Mouse (Mus musculus): ENCODE measurements around the gene Cmtm4. TPM values are rescaled to one million over a fixed set of nuclear protein-coding genes. Genes with fewer than 3 reads are reported as not detected.
A peak's percentile ranks its signal among the peaks of the same experiment; 100 is the strongest.

Gene Cmtm4
- polyA plus RNA-seq, 1 experiment from 2014 or later, result 3.2 TPM

GRCm38 (mm10) chr8:104342426-104342825 lies 53.2 kb downstream of the Cmtm4 start:
- Histone ChIP-seq H3K27me3 (ENCODE audit: control insufficient read depth, insufficient read depth, low read length) (no peaks in the 10 kb centered on the region), H3K4me2 (ENCODE audit: low read depth) (no peak overlapping the region), H3K4me1 (ENCODE audit: control insufficient read depth, insufficient read depth, low read length) (peaks cover 3% of the 10 kb centered on the region; the same call in 1 of the 2 replicates), H3K9ac (ENCODE audit: low read length) (no peak overlapping the region), H3K9me3 (ENCODE audit: control insufficient read depth, low read length) (no peaks in the 10 kb centered on the region), H3K36me3 (ENCODE audit: control insufficient read depth, insufficient read depth, low read length) (no peaks in the 10 kb centered on the region), H3K27ac (ENCODE audit: low read depth, low read length) (no peak overlapping the region), H3K4me3 (ENCODE audit: low read depth, low read length) (no peak overlapping the region)
- ATAC-seq (ENCODE audit: insufficient read depth, low FRiP score, low TSS enrichment), result no peak
- 78% methylated on average over 5 of the region's 5 CpGs for WGBS
- DNase-seq (ENCODE audit: low spot score), result no peak

GRCm38 (mm10) chr8:104341678-104342077 lies 53.9 kb downstream of the Cmtm4 start:
- Histone ChIP-seq H3K4me1 (ENCODE audit: control insufficient read depth, insufficient read depth, low read length) (peaks cover 3% of the 10 kb centered on the region; the same call in 1 of the 2 replicates), H3K36me3 (ENCODE audit: control insufficient read depth, insufficient read depth, low read length) (no peaks in the 10 kb centered on the region), H3K4me3 (ENCODE audit: low read depth, low read length) (peak overlapping the region; percentile 55), H3K27ac (ENCODE audit: low read depth, low read length) (no peak overlapping the region), H3K9ac (ENCODE audit: low read length) (peak overlapping the region; percentile 3; the same call in 1 of the 2 replicates), H3K4me2 (ENCODE audit: low read depth) (peak overlapping the region; percentile 73), H3K9me3 (ENCODE audit: control insufficient read depth, low read length) (no peaks in the 10 kb centered on the region), H3K27me3 (ENCODE audit: control insufficient read depth, insufficient read depth, low read length) (no peaks in the 10 kb centered on the region)
- ATAC-seq (ENCODE audit: insufficient read depth, low FRiP score, low TSS enrichment) (no peak), DNase-seq (ENCODE audit: low spot score) (no peak)
- 49% methylated on average over 6 of the region's 6 CpGs for WGBS

GRCm38 (mm10) chr8:104341106-104341561 lies 54.5 kb downstream of the Cmtm4 start:
- peak overlapping the region; percentile 74 for H3K9ac ChIP-seq (ENCODE audit: low read length)
- H3K4me1 ChIP-seq (ENCODE audit: control insufficient read depth, insufficient read depth, low read length), result peaks cover 3% of the 10 kb centered on the region; the same call in 1 of the 2 replicates
- under 1% methylated on average over 24 of the region's 24 CpGs for WGBS
- peak; percentile 72 for DNase-seq (ENCODE audit: low spot score)
- no peaks in the 10 kb centered on the region for H3K27me3 ChIP-seq (ENCODE audit: control insufficient read depth, insufficient read depth, low read length)
- no peaks in the 10 kb centered on the region for H3K36me3 ChIP-seq (ENCODE audit: control insufficient read depth, insufficient read depth, low read length)
- peak overlapping the region; percentile 73 for H3K4me2 ChIP-seq (ENCODE audit: low read depth)
- H3K4me3 ChIP-seq (ENCODE audit: low read depth, low read length), result peak overlapping the region; percentile 55
- peak; percentile 62 for ATAC-seq (ENCODE audit: insufficient read depth, low FRiP score, low TSS enrichment)
- 0 out of 2 replicates have a peak overlapping the region, but pooled peaks have one; percentile 1 for H3K27ac ChIP-seq (ENCODE audit: low read depth, low read length)
- no peaks in the 10 kb centered on the region for H3K9me3 ChIP-seq (ENCODE audit: control insufficient read depth, low read length)

GRCm38 (mm10) chr8:104340233-104341105 lies 55.1 kb downstream of the Cmtm4 start:
- peak overlapping the region; percentile 55 for H3K4me3 ChIP-seq (ENCODE audit: low read depth, low read length)
- H3K4me1 ChIP-seq (ENCODE audit: control insufficient read depth, insufficient read depth, low read length), result peaks cover 3% of the 10 kb centered on the region; the same call in 1 of the 2 replicates
- no peaks in the 10 kb centered on the region for H3K27me3 ChIP-seq (ENCODE audit: control insufficient read depth, insufficient read depth, low read length)
- H3K9me3 ChIP-seq (ENCODE audit: control insufficient read depth, low read length), result no peaks in the 10 kb centered on the region
- peak overlapping the region; percentile 74 for H3K9ac ChIP-seq (ENCODE audit: low read length)
- 0% methylated on average over 47 of the region's 54 CpGs for WGBS
- peak; percentile 68 for ATAC-seq (ENCODE audit: insufficient read depth, low FRiP score, low TSS enrichment)
- peak; percentile 84 for DNase-seq (ENCODE audit: low spot score)
- 0 out of 2 replicates have a peak overlapping the region, but pooled peaks have one; percentile 1 for H3K27ac ChIP-seq (ENCODE audit: low read depth, low read length)
- peak overlapping the region; percentile 73 for H3K4me2 ChIP-seq (ENCODE audit: low read depth)
- H3K36me3 ChIP-seq (ENCODE audit: control insufficient read depth, insufficient read depth, low read length), result no peaks in the 10 kb centered on the region

- Histone ChIP-seq H3K36me3 (ENCODE audit: control insufficient read depth, insufficient read depth, low read length) (no peaks in the 10 kb centered on the region), H3K4me1 (ENCODE audit: control insufficient read depth, insufficient read depth, low read length) (peaks cover 3% of the 10 kb centered on the region; the same call in 1 of the 2 replicates), H3K9me3 (ENCODE audit: control insufficient read depth, low read length) (no peaks in the 10 kb centered on the region), H3K4me2 (ENCODE audit: low read depth) (peak overlapping the region; percentile 73), H3K9ac (ENCODE audit: low read length) (peak overlapping the region; percentile 74), H3K27me3 (ENCODE audit: control insufficient read depth, insufficient read depth, low read length) (no peaks in the 10 kb centered on the region), H3K27ac (ENCODE audit: low read depth, low read length) (no peak overlapping the region), H3K4me3 (ENCODE audit: low read depth, low read length) (peak overlapping the region; percentile 55)
- no peak for DNase-seq (ENCODE audit: low spot score)
- 0 out of 2 replicates have a peak, but pooled peaks have one; percentile 9 for ATAC-seq (ENCODE audit: insufficient read depth, low FRiP score, low TSS enrichment)
- 0% methylated on average over 6 of the region's 6 CpGs for WGBS
Measured at GRCm38 (mm10) chr8:104339983-104340232, 55.7 kb downstream of the Cmtm4 start.

- Histone ChIP-seq H3K4me1 (ENCODE audit: control insufficient read depth, insufficient read depth, low read length) (peaks cover 3% of the 10 kb centered on the region; the same call in 1 of the 2 replicates), H3K27ac (ENCODE audit: low read depth, low read length) (no peak within 1 kb of the TSS), H3K9me3 (ENCODE audit: control insufficient read depth, low read length) (no peaks in the 10 kb centered on the region), H3K9ac (ENCODE audit: low read length) (peak within 1 kb of the TSS; percentile 74), H3K4me2 (ENCODE audit: low read depth) (peak within 1 kb of the TSS; percentile 73), H3K4me3 (ENCODE audit: low read depth, low read length) (peak within 1 kb of the TSS; percentile 55), H3K27me3 (ENCODE audit: control insufficient read depth, insufficient read depth, low read length) (no peaks in the 10 kb centered on the region), H3K36me3 (ENCODE audit: control insufficient read depth, insufficient read depth, low read length) (no peaks in the 10 kb centered on the region)
- ATAC-seq (ENCODE audit: insufficient read depth, low FRiP score, low TSS enrichment), result no peak
- WGBS, result 18% methylated on average over 17 of the region's 18 CpGs
- DNase-seq (ENCODE audit: low spot score), result no peak
Measured at GRCm38 (mm10) chr8:104339229-104339982, 56.2 kb downstream of the Cmtm4 start, which contains the start of gene Cmtm3. Cmtm3 (plus strand) TSS chr8:104339410.

GRCm38 (mm10) chr8:104337890-104338289 lies 57.7 kb downstream of the Cmtm4 start:
- no peak overlapping the region for H3K9ac ChIP-seq (ENCODE audit: low read length)
- no peaks in the 10 kb centered on the region for H3K27me3 ChIP-seq (ENCODE audit: control insufficient read depth, insufficient read depth, low read length)
- ATAC-seq (ENCODE audit: insufficient read depth, low FRiP score, low TSS enrichment), result no peak
- H3K4me3 ChIP-seq (ENCODE audit: low read depth, low read length), result no peak overlapping the region
- no peaks in the 10 kb centered on the region for H3K9me3 ChIP-seq (ENCODE audit: control insufficient read depth, low read length)
- H3K36me3 ChIP-seq (ENCODE audit: control insufficient read depth, insufficient read depth, low read length), result no peaks in the 10 kb centered on the region
- DNase-seq (ENCODE audit: low spot score), result no peak
- no peak overlapping the region for H3K27ac ChIP-seq (ENCODE audit: low read depth, low read length)
- 44% methylated on average over 3 of the region's 3 CpGs for WGBS
- H3K4me2 ChIP-seq (ENCODE audit: low read depth), result no peak overlapping the region
- H3K4me1 ChIP-seq (ENCODE audit: control insufficient read depth, insufficient read depth, low read length), result peaks cover 3% of the 10 kb centered on the region; the same call in 1 of the 2 replicates

GRCm38 (mm10) chr8:104336806-104337205 lies 58.8 kb downstream of the Cmtm4 start:
- H3K36me3 ChIP-seq (ENCODE audit: control insufficient read depth, insufficient read depth, low read length), result no peaks in the 10 kb centered on the region

More at GRCm38 (mm10) chr8:104336806-104337205, 58.8 kb downstream of the Cmtm4 start:
- Histone ChIP-seq H3K27me3 (ENCODE audit: control insufficient read depth, insufficient read depth, low read length) (no peaks in the 10 kb centered on the region), H3K9me3 (ENCODE audit: control insufficient read depth, low read length) (no peaks in the 10 kb centered on the region), H3K27ac (ENCODE audit: low read depth, low read length) (no peak overlapping the region), H3K9ac (ENCODE audit: low read length) (no peak overlapping the region), H3K4me2 (ENCODE audit: low read depth) (no peak overlapping the region), H3K4me3 (ENCODE audit: low read depth, low read length) (no peak overlapping the region), H3K4me1 (ENCODE audit: control insufficient read depth, insufficient read depth, low read length) (peaks cover 3% of the 10 kb centered on the region; the same call in 1 of the 2 replicates)
- 82% methylated on average over 1 of the region's 1 CpGs for WGBS
- ATAC-seq (ENCODE audit: insufficient read depth, low FRiP score, low TSS enrichment) (no peak), DNase-seq (ENCODE audit: low spot score) (no peak)
